Mouse (Mus musculus) forebrain, embryonic 13.5 days (tissue): ENCODE measurements at regions not wholly inside any gene's neighbourhood (a gene's known extent, or its start where the extent isn't known, plus 50 kb on each side); places are given as distances from the start of the nearest gene placed in this dataset.
A peak's percentile ranks its signal among the peaks of the same experiment; 100 is the strongest.

Experiments
- ATAC-seq: fragments of 200-750 bp; cut with Nextera tagmentation; 2 replicates; pipeline ENCODE4 v1.8.0; 2017
- H3K27ac ChIP-seq: fragments of 300-500 bp; sonication (generic); 2 replicates; pipeline ENCODE4 v1.5.1; 2015; ENCODE audit warnings: inconsistent platforms, mild to moderate bottlenecking, moderate library complexity
- H3K27me3 ChIP-seq: fragments of 300-500 bp; sonication (generic); 2 replicates; pipeline ENCODE4 v1.6.1; 2015; ENCODE audit warnings: mild to moderate bottlenecking, inconsistent platforms
- H3K36me3 ChIP-seq: fragments of 300-500 bp; sonication (generic); 2 replicates; pipeline ENCODE4 v1.6.1; 2015; ENCODE audit warnings: mild to moderate bottlenecking, inconsistent platforms; ENCODE audit not compliant: poor library complexity, severe bottlenecking
- H3K4me1 ChIP-seq: fragments of 300-500 bp; sonication (generic); 2 replicates; pipeline ENCODE4 v1.6.1; 2015; ENCODE audit warnings: inconsistent platforms
- H3K4me2 ChIP-seq: fragments of 300-500 bp; sonication (generic); 2 replicates; pipeline ENCODE4 v1.6.1; 2015; ENCODE audit warnings: inconsistent platforms, mild to moderate bottlenecking, moderate library complexity
- H3K4me3 ChIP-seq: fragments of 300-500 bp; sonication (generic); 2 replicates; pipeline ENCODE4 v1.5.1; 2015; ENCODE audit warnings: mild to moderate bottlenecking, inconsistent platforms
- H3K9ac ChIP-seq: fragments of 300-500 bp; sonication (generic); 2 replicates; pipeline ENCODE4 v1.6.1; 2015; ENCODE audit warnings: mild to moderate bottlenecking, inconsistent platforms
- H3K9me3 ChIP-seq: fragments of 300-500 bp; sonication (generic); replicated peaks from 2 replicates; pipeline ENCODE4 v1.6.1; 2016; ENCODE audit warnings: inconsistent platforms
- WGBS: fragments of 180-500 bp; shearing (Covaris S2); methylation state at CpG from one replicate; pipeline ENCODE4 v1.1.7; 2015; 5-methylcytosine and 5-hydroxymethylcytosine counted together

DNA sequence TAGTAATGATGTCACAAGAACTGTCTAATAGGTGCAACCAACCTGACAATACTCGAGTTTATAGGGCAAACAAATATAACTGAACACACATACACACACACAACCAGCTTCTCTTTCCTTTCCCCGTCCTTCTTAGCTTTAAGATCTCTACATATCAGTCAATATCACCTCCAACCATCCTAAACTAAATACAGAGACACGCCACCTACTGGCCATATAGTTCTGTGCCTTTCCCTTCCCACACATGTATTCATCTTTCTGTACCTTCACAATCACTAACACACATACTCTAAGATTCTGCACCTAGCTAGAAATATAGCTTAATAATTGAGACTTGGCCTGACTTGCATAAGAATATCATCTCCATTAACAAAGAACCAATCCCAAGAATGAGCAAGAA, 688.2 kb downstream of the Ntrk3 start:
- Histone ChIP-seq H3K9me3 (no peaks in the 10 kb centered on the region), H3K27ac (no peak overlapping the region), H3K36me3 (no peaks in the 10 kb centered on the region), H3K4me3 (no peak overlapping the region), H3K4me2 (no peak overlapping the region), H3K27me3 (no peaks in the 10 kb centered on the region), H3K4me1 (no peaks in the 10 kb centered on the region), H3K9ac (no peak overlapping the region)
- no peak for ATAC-seq
- WGBS, result 68% methylated on average over 3 of the region's 3 CpGs

DNA sequence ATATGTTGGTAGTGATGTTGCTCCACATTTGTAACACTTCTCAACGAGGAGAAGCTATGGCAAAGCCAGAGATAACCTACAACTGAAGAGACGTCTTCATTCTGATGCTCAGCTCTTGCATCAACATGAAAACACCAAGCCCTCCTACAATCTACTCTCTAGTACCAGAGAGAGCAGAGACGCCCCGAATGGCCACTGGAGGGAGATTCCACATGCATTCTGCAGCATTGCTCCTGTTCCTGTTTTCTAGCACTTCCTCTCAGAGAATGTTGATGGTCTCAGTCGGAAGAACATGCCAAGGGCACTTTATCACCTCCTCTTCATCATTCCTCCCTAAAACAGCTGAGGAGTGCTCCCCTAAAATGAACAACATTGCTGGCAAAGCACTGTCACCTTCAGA, 692.4 kb downstream of the Ntrk3 start:
- 71% methylated on average over 5 of the region's 5 CpGs for WGBS
- H3K36me3 ChIP-seq, result no peaks in the 10 kb centered on the region
- no peaks in the 10 kb centered on the region for H3K9me3 ChIP-seq
- no peak for ATAC-seq
- no peak overlapping the region for H3K4me3 ChIP-seq
- no peaks in the 10 kb centered on the region for H3K27me3 ChIP-seq
- H3K4me2 ChIP-seq, result no peak overlapping the region
- H3K9ac ChIP-seq, result no peak overlapping the region
- H3K27ac ChIP-seq, result no peak overlapping the region
- no peaks in the 10 kb centered on the region for H3K4me1 ChIP-seq

DNA sequence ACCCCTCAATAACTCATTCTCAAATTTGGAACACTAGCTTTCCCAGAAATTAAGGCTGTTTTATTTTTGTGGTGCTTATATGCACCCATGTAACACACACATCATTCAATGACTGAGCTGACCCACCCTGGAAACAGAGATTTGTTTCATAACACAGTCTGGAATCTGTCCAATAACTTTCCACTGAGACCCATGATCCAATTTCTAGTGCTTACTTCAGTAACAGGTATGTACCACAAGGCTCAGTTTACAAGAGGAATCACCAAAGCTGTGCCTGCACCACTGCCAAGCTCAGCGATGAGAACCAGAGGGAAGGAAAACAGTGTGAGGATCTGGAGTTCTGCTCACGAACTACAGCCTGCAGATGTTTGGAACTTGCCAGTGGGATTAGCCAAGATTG, 706.8 kb downstream of the Ntrk3 start:
- Histone ChIP-seq H3K36me3 (no peaks in the 10 kb centered on the region), H3K4me3 (no peak overlapping the region), H3K27me3 (no peaks in the 10 kb centered on the region), H3K9ac (no peak overlapping the region), H3K9me3 (no peaks in the 10 kb centered on the region), H3K4me1 (no peaks in the 10 kb centered on the region), H3K27ac (no peak overlapping the region), H3K4me2 (no peak overlapping the region)
- ATAC-seq, result no peak
- 81% methylated on average over 2 of the region's 2 CpGs for WGBS

DNA sequence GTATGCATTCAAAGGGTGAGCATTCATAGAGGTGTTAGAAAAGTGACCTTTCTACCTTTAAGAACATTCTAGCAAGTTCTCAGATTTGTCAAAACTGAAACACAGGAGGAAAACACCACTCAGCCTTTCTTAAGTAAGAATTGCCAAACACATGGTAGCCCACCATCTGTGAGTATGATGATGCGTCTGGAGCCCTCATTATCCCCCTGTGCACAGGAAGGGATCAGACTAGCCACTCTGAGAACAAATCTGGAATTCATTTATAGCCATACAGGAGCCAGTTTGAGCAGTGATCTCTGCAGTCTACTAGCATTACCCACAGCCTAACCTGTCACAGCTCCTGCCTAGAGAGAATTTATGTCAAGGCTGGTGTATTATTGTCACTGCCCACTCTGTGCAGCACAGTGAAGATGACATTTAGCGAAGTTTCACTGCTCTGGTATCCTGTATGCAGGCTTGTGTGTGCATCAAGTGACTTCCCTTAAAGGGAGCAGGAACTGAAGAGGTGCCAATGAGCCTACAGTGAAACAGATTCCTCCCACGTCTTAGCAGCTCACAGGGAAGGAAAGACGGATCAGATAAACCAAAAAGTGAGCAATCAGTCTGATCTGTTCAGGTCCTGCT, 710.7 kb downstream of the Ntrk3 start:
- H3K27ac ChIP-seq, result no peak overlapping the region
- H3K4me2 ChIP-seq, result no peak overlapping the region
- H3K4me1 ChIP-seq, result no peaks in the 10 kb centered on the region
- H3K9ac ChIP-seq, result no peak overlapping the region
- no peaks in the 10 kb centered on the region for H3K27me3 ChIP-seq
- H3K9me3 ChIP-seq, result no peaks in the 10 kb centered on the region
- no peak for ATAC-seq
- H3K36me3 ChIP-seq, result no peaks in the 10 kb centered on the region
- WGBS, result 78% methylated on average over 4 of the region's 4 CpGs
- H3K4me3 ChIP-seq, result no peak overlapping the region

DNA sequence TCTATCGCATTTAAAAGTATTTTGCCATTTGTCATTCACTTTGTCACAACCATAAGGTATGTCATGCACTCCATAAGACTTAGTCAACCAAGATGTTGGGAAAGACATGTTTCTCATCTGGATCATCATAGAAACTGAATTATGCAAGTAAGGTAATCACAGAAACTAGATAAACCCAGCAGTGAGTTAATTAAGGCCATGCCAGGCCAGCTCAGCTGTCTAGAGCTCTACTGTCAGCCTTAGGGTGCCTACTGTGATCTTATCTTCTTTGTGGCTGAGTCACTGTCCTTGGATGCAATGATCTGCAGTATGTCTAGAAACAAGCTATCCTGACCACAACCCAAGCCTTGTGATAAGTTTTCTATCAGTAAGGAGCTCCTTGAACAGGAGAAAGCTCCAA, 714.2 kb downstream of the Ntrk3 start:
- H3K27ac ChIP-seq, result no peak overlapping the region
- H3K36me3 ChIP-seq, result no peaks in the 10 kb centered on the region
- no peaks in the 10 kb centered on the region for H3K9me3 ChIP-seq
- no peak overlapping the region for H3K9ac ChIP-seq
- H3K4me2 ChIP-seq, result no peak overlapping the region
- 96% methylated on average over 1 of the region's 1 CpGs for WGBS
- no peaks in the 10 kb centered on the region for H3K4me1 ChIP-seq
- no peak overlapping the region for H3K4me3 ChIP-seq
- ATAC-seq, result no peak
- no peaks in the 10 kb centered on the region for H3K27me3 ChIP-seq

DNA sequence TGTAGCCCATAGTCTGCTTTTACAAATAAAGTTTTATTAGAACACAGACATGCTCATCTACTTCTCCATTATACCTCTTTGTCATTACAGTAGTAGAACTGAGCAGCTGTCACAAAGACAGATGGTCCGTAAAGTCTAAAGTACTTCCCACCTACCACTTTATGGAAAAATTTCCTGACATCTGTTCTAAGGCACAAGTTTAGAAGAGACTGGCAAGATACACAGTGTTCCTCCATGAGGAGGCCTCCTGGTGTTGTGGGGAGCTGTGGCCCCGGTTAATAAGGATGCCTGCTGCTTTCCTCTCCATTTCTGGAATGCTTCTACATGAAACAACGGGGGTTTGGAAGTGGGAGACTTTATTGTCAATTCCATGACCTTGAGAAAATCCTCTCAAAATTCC, 714.7 kb downstream of the Ntrk3 start:
- 81% methylated on average over 3 of the region's 3 CpGs for WGBS
- no peaks in the 10 kb centered on the region for H3K4me1 ChIP-seq
- no peak overlapping the region for H3K4me3 ChIP-seq
- H3K9me3 ChIP-seq, result no peaks in the 10 kb centered on the region
- no peak overlapping the region for H3K27ac ChIP-seq
- H3K9ac ChIP-seq, result no peak overlapping the region
- no peak for ATAC-seq
- no peak overlapping the region for H3K4me2 ChIP-seq
- H3K27me3 ChIP-seq, result no peaks in the 10 kb centered on the region
- H3K36me3 ChIP-seq, result no peaks in the 10 kb centered on the region

DNA sequence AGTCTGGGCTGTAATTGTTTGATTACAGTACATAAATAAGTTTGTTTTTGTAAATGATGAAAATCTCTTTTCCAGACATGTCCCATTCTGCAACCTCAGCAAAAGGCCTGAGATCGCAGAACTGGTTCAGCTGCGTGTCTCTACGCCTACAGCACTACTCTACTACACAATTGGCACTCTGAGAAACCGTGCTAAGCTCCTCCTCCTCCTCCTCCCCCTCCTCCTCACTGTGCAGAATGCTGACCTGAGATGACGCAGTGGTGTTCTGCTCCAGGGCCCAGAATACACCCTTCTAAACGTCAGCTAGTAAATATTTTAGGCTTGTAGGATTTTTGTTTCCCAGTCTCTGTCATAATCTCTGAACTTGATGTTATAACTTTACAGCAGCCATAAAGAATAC, 724.2 kb downstream of the Ntrk3 start:
- no peak for ATAC-seq
- Histone ChIP-seq H3K36me3 (no peaks in the 10 kb centered on the region), H3K27me3 (no peaks in the 10 kb centered on the region), H3K27ac (no peak overlapping the region), H3K4me2 (no peak overlapping the region), H3K4me1 (no peaks in the 10 kb centered on the region), H3K9me3 (no peaks in the 10 kb centered on the region), H3K4me3 (no peak overlapping the region), H3K9ac (no peak overlapping the region)
- WGBS, result 64% methylated on average over 6 of the region's 6 CpGs

DNA sequence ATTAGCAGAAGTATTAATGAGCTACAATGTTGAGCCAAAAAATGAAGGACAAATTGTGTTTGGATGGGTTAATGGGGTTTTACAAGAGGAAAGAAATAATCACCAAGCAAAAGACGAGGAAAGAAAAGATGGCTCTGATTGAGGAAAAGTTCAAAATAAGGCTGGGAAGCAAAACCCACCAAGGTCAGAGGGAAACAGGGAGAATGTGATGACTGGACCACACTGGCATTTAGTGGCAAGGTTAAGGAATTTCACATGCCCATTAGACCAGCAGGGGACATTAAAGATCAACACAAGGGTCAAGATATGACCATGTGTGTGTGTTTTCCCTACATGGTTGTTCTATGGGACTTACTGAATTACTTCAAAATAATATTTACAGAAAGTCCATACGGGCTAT, 734.7 kb downstream of the Ntrk3 start:
- no peaks in the 10 kb centered on the region for H3K9me3 ChIP-seq
- H3K27me3 ChIP-seq, result no peaks in the 10 kb centered on the region
- H3K9ac ChIP-seq, result no peak overlapping the region
- H3K4me2 ChIP-seq, result no peak overlapping the region
- H3K4me1 ChIP-seq, result no peaks in the 10 kb centered on the region
- no peaks in the 10 kb centered on the region for H3K36me3 ChIP-seq
- ATAC-seq, result no peak
- H3K4me3 ChIP-seq, result no peak overlapping the region
- 83% methylated on average over 2 of the region's 2 CpGs for WGBS
- no peak overlapping the region for H3K27ac ChIP-seq

DNA sequence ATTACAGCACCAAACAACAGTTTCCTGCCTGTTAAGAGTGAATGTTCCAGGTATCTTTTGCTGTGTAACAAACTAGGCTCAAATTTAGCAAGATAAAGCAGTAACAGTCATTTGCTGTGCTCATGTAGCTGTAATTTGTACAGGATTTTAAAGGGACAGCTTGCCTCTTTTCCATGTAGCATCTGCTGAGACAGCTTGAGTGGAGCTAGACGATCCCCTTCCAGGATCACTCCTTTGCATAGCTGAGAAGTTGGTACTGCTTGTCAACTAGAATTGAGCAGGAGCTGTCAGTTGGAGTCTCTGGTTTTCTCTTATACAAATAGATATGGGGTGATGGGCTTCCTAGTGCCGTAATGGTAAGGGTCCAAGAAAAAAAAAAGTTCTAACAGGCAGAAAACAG, 744.0 kb downstream of the Ntrk3 start:
- Histone ChIP-seq H3K4me3 (no peak overlapping the region), H3K36me3 (no peaks in the 10 kb centered on the region), H3K4me1 (peaks cover 4% of the 10 kb centered on the region; the same call in 1 of the 2 replicates), H3K27me3 (no peaks in the 10 kb centered on the region), H3K9me3 (no peaks in the 10 kb centered on the region), H3K4me2 (no peak overlapping the region), H3K27ac (no peak overlapping the region), H3K9ac (no peak overlapping the region)
- ATAC-seq, result peak; percentile 65; the same call in 1 of the 2 replicates
- 80% methylated on average over 2 of the region's 2 CpGs for WGBS

DNA sequence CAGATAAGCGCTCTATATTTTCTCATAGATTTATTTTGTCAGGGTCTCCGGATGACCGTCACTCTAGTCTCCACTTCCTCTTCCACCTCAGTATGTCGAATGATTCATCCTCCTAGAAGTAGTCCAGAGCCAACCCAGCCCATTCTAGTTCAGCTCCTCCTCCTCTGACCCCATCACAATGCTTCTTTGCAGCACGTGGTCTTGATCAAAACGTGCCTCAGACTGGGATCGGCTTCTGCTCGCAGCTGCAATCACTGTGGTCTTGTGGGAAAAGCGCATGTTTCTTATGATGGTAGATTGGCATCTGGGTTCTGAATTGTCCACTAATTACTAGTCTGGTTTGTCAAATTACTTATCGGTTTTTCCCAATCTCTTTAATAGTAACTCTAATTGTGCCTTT, 747.7 kb downstream of the Ntrk3 start:
- Histone ChIP-seq H3K36me3 (no peaks in the 10 kb centered on the region), H3K4me1 (peaks cover 4% of the 10 kb centered on the region; the same call in 1 of the 2 replicates), H3K4me2 (no peak overlapping the region), H3K9ac (no peak overlapping the region), H3K9me3 (no peaks in the 10 kb centered on the region), H3K4me3 (no peak overlapping the region), H3K27me3 (no peaks in the 10 kb centered on the region), H3K27ac (no peak overlapping the region)
- peak; percentile 74; the same call in 1 of the 2 replicates for ATAC-seq
- 63% methylated on average over 10 of the region's 10 CpGs for WGBS

DNA sequence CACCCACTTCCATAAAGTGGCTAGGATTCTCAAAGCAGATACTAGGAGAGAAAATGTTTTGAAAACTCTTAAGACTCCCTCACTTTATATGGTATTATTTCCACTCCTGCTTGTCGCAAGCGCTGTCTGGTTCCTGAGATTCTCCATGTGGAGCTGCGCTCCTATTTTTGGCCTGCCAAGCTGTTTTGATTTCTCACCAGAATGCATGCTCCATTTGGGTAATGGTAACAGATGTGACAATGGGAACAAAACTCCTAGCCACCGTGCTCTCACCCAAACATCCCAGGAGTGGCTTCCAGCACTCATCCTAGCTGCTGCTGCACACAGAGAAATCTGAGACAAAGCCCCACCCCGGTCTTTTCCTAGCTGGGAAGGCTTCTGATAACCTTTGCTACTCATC, 749.6 kb downstream of the Ntrk3 start:
- H3K4me2 ChIP-seq, result no peak overlapping the region
- ATAC-seq, result no peak
- H3K27me3 ChIP-seq, result no peaks in the 10 kb centered on the region
- H3K4me3 ChIP-seq, result no peak overlapping the region
- H3K36me3 ChIP-seq, result no peaks in the 10 kb centered on the region
- H3K9me3 ChIP-seq, result no peaks in the 10 kb centered on the region
- peaks cover 4% of the 10 kb centered on the region; the same call in 1 of the 2 replicates for H3K4me1 ChIP-seq
- H3K27ac ChIP-seq, result no peak overlapping the region
- H3K9ac ChIP-seq, result no peak overlapping the region
- 74% methylated on average over 5 of the region's 5 CpGs for WGBS

DNA sequence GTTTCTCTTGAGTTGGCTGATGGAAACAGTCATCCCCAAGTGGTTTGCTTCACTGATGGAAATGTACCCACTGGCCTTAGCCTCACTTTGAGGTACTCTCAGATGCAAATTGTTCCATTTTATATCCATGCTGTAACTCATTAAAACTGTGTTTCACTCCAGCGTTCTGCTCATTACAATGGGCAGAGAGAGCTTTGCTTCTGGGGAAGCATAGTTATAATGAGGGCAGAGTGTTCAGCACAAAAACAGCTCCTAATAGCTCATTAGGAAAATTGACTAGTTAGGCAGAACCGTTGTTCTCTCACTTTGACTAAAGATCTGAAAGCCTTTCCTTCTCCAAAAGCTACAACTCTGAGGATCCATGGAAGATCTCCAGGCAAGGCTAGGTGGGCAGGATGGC, 771.2 kb downstream of the Ntrk3 start:
- WGBS, result 17% methylated on average over 2 of the region's 2 CpGs
- peaks cover 7% of the 10 kb centered on the region for H3K4me1 ChIP-seq
- ATAC-seq, result peak; percentile 82

DNA sequence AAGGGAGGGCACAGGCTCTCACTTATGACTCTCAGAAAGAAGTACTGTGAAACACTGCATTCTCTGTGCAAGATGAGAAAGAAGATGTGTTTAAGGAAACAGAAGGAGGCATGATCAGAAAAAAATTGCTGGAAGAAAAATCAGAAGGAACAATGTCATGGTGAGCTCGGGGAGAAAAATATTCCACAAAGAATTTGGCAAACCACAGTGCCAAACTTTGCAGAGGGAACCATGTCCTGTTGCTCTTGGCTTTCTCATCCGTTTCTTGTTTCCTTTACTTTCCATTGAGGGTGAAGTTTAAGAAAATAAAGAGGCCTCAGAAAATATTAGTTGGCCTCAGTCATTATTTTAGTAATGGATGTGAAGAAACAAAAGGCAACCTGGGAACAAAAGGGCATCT, 804.4 kb downstream of the Ntrk3 start:
- Histone ChIP-seq H3K9me3 (no peaks in the 10 kb centered on the region), H3K4me3 (no peak overlapping the region), H3K4me2 (no peak overlapping the region), H3K27ac (no peak overlapping the region), H3K4me1 (peaks cover 10% of the 10 kb centered on the region), H3K27me3 (no peaks in the 10 kb centered on the region), H3K36me3 (no peaks in the 10 kb centered on the region), H3K9ac (no peak overlapping the region)
- ATAC-seq, result no peak
- 66% methylated on average over 2 of the region's 2 CpGs for WGBS

More for the DNA sequence above, 771.2 kb downstream of the Ntrk3 start:
- Histone ChIP-seq H3K9me3 (no peaks in the 10 kb centered on the region), H3K4me3 (no peak overlapping the region), H3K36me3 (no peaks in the 10 kb centered on the region), H3K27me3 (no peaks in the 10 kb centered on the region), H3K9ac (no peak overlapping the region), H3K27ac (no peak overlapping the region), H3K4me2 (no peak overlapping the region)
